Mouse (Mus musculus): Measurements from ENCODE around the gene Gm9780.
"Not testable (repeated sequence)": the region's sequence is repeated elsewhere in the genome, so short reads cannot be mapped to it uniquely, and the experiment has no call there.

DNA sequence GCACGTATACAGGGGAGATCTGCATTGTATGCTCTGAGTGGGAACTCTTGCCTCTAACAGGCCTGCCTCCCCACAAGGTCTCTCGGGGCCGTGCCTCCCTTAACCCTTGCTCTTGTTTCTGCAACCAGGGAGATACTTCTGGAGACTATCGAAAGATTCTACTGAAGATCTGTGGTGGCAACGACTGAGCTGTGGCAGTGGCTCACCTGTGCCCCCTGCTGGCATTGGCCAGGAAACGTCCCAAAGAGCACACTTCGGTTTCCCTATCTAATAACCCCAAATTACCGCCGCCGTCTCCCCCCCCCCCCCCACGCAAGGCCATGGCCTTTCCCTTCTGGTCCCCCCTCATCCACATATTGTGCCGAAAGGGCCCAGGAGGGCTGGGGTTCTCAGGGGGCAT, 16.9 kb downstream of the Gm9780 start:
- not testable (repeated sequence) for TF ChIP-seq CTCF, EP300 (IDR thresholded peaks at IDR 0.05; ENCODE audit: low read depth)

Measured in liver, postnatal 0 days (tissue).